Mouse (Mus musculus) forelimb bud, embryonic 11.5 days (tissue): Measurements from ENCODE around the gene Anapc7.

Experiments used
- DNase-seq: peaks from one replicate; pipeline ENCODE4 v3.0.0-alpha.2; 2012; ENCODE audit warnings: low read depth, low spot score

Anapc7 gene

GRCm38 (mm10) chr5:122421271-122422068 lies at the start of gene Anapc7:
Gene Anapc7 (plus strand): TSS chr5:122421693.
- DNase-seq = no peak

- DNase-seq = peak; percentile 100
Observed at GRCm38 (mm10) chr5:122372192-122372769, 49.2 kb upstream of the Anapc7 start, which contains the start of gene Fam216a. Gene Fam216a (minus strand): TSS chr5:122372364.

- no peak for DNase-seq
Observed at GRCm38 (mm10) chr5:122372878-122373277, 48.6 kb upstream of the Anapc7 start.

GRCm38 (mm10) chr5:122377101-122377833 lies 44.2 kb upstream of the Anapc7 start:
- no peak for DNase-seq

- DNase-seq = no peak
Observed at GRCm38 (mm10) chr5:122378171-122378570, 43.3 kb upstream of the Anapc7 start.

- peak; percentile 61 for DNase-seq
Observed at GRCm38 (mm10) chr5:122379374-122380155, 41.9 kb upstream of the Anapc7 start.

GRCm38 (mm10) chr5:122390006-122390405 lies 31.5 kb upstream of the Anapc7 start:
- DNase-seq = no peak

- DNase-seq = no peak
Observed at GRCm38 (mm10) chr5:122390671-122391070, 30.8 kb upstream of the Anapc7 start.

GRCm38 (mm10) chr5:122391178-122391785 lies 30.2 kb upstream of the Anapc7 start:
- DNase-seq = no peak

- DNase-seq = peak; percentile 92
Observed at GRCm38 (mm10) chr5:122391786-122392180, 29.7 kb upstream of the Anapc7 start, which contains the start of gene Arpc3. Gene Arpc3 (plus strand): TSS chr5:122391878.

- no peak for DNase-seq
Observed at GRCm38 (mm10) chr5:122392227-122393004, 29.1 kb upstream of the Anapc7 start.

GRCm38 (mm10) chr5:122393887-122394286 lies 27.6 kb upstream of the Anapc7 start:
- peak; percentile 78 for DNase-seq

- no peak for DNase-seq
Observed at GRCm38 (mm10) chr5:122396791-122397190, 24.7 kb upstream of the Anapc7 start.

- DNase-seq = no peak
Observed at GRCm38 (mm10) chr5:122397495-122397894, 24.0 kb upstream of the Anapc7 start.

GRCm38 (mm10) chr5:122399871-122400270 lies 21.6 kb upstream of the Anapc7 start:
- no peak for DNase-seq

GRCm38 (mm10) chr5:122400628-122401302 lies 20.7 kb upstream of the Anapc7 start:
- DNase-seq = no peak

GRCm38 (mm10) chr5:122401303-122401640 lies 20.2 kb upstream of the Anapc7 start:
- DNase-seq = peak; percentile 62

GRCm38 (mm10) chr5:122402160-122402559 lies 19.3 kb upstream of the Anapc7 start:
- no peak for DNase-seq

GRCm38 (mm10) chr5:122402772-122403171 lies 18.7 kb upstream of the Anapc7 start:
- DNase-seq = no peak

- no peak for DNase-seq
Observed at GRCm38 (mm10) chr5:122403362-122403761, 18.1 kb upstream of the Anapc7 start.
